Mouse (Mus musculus) yolk sac, embryonic 10.5 days (tissue): ENCODE results near the gene Tmem108.

ENCODE experiments used
- DNase-seq: peaks from one replicate; pipeline ENCODE4 v3.0.0-alpha.2; 2017; ENCODE audit warnings: low spot score

Tmem108 gene

DNA sequence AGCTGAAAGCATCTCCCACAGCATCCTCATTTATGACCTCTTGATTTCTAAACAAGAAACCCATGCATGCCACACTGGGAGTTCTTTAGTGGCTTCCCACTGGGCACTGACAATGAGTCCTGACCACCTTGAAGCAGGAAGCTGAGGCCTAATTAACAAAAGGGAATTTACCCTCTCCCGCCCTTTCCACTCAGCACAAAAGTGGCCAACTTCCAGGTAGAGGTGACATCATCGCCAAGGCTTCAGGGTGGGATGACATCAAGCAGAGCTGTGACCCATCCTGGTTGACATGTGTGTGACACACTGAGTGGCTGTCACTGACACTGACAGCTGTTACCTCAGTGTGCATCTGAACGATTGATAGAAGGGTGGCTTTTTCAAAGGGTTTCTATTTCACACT, 124.8 kb downstream of the Tmem108 start:
- DNase-seq = no peak

DNA sequence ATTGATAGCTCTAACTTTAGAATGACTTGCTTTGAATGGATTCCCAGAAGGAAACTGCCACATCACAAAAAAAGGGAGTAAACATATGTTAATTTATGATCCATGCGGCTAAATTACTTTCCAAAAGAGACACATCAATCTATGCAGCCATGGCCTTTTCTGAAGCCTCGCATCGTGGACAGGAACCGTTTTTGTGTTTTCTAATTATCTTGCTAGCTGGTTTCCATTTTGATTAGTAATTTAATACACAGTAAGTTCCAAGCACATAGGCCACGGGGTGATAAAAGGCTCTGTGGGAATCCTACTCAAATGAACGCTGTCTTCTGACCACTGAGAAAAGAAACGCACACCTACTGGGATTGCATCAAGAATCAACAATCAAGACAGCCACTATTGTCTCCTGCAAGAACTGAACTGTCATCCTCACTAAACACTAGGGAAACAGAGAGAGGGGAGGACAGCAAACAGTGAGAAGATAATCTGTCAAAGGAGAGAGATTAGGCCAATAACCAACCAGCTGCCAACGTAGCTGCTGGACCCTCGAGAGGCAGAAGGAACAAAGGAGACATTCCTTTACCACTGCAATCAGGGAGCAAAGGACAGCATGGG, 132.7 kb downstream of the Tmem108 start:
- no peak for DNase-seq

DNA sequence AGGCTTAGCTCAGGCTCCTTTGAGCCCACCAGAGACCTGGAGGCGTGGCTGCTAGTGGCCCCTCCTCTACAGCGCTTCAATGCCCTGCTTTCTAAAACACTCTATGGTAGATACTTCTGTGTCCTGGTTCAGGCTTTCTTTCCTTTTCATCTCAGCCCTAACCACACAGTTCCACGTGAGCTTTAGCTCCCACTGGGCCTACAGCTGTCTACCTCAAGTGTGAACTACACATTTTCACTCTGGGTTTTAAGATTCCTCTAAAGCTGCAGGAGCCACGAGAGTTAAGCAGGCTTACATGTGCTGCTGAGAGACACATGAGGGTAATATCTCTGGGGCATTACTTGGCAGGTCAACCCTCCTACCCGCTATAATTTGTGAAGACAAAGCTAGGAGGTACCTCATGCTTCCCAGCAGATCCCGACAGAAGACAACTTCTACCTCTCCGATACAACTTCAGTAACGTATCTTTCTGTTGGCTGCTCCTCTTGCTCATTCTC, 134.2 kb downstream of the Tmem108 start:
- DNase-seq = no peak

DNA sequence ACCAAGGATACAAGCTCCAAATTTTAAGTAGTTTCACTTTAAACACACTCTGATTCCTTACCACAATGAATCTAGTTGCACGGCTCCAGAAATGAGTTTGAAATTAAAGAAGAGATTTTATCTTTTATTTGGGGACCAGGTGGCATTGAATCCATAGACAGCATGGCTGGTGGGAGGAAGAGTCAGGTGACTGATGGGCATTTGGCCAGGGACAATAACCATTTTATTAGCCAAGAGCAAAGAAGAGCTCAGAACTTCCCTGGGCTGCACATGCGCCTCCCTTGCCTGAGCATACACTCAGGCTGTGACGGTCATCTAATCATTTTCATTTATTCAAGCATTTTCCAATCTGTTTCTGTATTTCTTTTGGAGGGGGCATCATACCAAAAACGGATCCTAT, 135.5 kb downstream of the Tmem108 start:
- DNase-seq = no peak

DNA sequence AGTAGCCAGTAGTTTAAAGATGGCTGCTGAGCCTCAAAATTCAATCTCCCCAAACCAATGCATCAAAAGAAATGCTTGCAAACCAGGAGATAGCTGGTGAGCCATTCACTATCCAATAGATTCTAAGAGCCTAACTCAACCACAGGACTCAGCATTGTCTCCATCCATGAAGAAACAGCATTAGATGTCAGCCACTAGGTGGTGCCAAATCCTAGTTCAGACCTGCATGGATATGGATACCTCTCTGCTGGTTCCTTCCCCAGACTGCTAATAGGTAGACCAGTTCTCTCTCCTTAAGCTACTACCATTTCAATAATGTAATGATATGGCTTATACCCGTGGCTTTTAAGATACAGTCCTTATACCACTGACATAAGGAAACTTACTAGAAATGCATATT, 137.0 kb downstream of the Tmem108 start:
- DNase-seq = peak; percentile 51

DNA sequence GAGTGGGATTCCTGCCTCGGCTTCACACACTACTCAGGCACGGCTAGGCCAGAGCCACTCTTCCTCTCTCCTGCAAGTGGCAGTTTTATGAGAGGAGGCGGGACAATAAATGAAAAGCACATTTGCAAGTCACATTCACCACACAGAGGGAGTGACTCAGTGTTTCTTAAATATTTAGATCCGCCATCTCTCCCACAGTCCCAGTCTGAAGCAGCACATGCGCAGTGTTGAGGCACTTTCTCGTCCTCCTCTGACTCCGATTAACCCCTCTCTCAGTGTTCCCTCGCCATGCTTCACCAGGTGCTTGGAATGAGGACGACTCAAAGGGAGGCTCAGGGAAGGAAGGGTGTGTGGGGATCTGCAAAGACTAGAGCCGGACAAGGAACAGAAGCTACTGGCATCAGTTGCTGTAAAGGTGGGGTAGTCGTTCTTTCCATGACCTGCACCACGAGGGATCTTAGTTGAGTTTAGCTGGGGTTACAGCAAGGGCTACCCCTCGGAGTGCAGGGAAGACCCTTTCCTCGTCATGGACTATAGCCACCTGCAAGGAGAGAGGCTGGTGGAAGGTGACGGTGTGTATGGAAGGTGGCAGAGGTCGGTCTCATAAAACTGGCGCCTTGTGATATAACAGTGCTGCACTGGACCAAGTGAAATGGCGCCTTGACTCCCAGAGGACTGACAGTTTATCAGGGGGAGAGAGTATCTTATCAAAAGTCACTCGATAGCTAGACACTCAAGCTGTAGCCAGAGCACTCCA, 137.9 kb downstream of the Tmem108 start:
- DNase-seq = no peak

DNA sequence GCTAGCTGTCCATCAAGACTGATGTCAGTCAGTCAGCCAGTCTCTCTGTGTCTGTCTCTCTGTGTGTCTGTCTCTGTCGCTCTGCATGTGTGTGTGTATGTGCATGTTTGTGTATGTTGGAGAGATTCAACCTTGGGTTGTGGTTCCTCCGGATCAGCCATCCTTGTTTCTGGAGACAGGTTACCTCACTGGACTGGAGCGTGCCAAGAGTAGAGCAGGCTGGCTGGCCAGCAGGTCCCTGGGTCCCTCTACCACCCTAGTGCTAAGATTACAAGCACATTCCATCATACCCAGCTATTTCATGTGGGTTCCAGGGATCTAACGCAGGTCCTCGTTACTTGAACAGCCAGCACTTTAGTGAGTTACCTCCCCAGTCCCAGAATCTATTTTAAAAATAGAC, 138.6 kb downstream of the Tmem108 start:
- DNase-seq = no peak

DNA sequence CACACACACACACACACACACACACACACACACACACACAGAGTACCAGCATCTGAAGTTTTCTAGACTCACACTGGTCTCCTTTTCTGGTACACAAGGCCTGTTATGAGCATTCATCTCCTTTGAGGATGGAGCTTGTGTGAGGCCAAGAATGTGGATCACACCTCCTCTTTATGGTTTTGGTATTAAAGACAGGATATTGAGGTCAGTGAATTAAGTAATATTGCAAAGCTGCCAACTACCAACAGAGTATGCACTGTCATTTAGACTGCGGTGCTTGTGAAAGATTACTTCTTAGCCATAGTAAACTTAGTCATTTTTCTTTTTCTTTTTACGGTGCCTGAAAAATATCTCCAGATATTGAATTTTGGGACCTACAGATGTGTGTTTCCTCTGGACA, 139.8 kb downstream of the Tmem108 start:
- DNase-seq = no peak

DNA sequence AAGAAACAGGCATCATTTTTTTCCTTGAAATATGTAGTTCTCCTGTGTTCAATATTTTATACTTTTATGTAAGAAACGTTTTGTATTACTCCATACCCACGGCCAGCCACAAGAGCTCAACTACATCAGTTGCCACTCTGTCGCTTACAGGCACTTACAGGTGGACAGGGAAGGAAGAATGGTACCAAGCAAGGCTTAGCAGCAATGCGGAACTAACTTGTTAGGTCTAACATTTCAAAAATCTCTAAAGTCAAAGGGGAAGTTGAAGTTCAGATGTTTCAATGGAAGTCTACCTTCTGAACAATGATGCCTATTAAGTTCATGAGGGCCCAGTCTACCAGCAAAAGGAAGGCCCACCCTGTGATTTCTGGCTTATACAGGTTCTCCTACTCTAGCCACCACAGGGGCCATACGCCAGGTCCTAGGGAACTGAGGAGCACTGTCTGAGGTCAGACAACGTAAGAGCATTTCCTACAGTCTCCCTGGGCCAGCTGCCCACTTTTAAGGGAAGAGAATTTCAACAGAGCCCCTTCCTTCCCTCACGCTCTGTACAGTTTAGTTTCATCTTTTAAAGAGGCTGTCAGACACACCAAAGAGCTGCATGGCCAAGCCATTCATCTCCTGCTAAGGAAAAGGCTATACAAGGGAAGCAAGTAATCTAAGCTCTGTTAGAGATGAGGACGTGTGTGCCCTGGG, 141.0 kb downstream of the Tmem108 start:
- DNase-seq = no peak

DNA sequence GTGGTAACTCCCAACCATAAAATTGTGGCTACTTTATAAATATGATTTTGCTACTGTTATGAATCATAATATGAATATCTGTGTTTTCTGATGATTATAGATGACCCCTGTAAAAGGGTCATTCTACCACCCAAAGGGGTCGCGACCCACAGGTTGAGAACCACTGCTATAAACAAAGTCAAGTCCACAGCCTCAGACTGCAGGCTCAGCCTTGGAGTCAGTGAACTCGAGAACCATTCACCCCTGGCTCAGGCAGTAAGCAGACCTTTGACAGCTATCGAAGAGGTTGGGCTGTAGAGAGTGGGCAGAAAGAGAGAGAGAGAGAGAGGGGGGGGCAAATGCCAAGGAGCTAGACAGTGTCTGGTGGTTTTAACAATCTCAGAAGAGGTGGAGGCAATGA, 147.4 kb downstream of the Tmem108 start:
- DNase-seq = no peak

DNA sequence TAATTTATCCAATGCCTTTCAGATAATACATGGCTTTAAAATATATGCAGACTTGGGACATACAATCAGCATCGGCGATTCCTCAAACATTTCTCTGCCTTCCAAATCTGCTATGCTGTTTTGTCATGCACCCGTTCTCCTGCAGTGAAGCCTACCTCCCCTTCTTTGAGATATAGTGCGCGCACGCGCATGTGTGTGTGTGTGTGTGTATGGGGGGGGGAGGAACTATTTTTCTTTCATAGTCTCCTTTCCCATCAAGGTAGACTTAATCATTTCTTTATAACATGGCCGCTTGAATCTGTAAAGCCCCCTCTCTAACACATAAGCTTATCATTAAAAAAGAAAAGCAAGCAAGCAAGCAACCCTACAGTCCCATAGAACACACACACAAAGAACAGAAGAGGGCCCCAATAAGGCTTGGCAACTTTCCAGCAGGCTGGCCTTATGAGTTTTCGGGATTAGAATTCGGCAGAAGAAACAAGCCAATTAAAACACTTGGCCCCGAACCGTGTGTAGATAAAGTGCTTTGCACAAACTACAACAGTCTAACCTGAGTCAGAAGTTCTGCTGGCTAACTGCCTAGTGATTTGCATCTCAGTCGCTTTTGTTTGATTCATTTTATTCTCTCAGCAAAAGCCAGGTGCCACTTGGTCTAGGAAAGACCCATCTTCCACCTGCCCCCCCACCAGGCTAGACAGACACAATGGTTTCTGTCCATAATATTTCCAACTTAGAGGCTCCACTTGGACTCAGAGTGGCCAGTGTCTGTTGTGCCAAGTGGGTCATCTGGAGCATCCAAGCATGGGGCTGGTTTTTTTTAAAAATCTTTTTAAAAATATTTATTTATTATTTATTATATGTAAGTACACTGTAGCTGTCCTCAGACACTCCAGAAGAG, 153.2 kb downstream of the Tmem108 start:
- DNase-seq = no peak

DNA sequence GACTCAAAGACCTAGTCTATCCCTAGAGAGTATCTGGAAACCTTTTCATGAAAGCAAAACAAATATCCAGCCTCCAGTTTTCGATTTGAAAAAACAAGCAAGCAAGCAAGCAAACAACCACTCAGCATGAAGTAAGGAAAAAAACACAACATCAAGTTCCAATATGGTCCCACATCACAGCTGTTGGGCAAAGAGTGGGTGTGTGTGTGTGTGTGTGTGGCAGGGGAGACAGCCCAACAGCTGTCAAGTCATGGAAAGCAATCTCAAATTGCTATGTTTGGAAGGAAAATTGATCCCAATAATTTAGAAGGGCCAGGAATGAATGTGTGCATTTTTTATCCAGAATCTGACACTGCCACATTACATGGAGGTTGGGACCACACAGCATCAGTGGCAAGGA, 155.6 kb downstream of the Tmem108 start:
- DNase-seq = no peak

DNA sequence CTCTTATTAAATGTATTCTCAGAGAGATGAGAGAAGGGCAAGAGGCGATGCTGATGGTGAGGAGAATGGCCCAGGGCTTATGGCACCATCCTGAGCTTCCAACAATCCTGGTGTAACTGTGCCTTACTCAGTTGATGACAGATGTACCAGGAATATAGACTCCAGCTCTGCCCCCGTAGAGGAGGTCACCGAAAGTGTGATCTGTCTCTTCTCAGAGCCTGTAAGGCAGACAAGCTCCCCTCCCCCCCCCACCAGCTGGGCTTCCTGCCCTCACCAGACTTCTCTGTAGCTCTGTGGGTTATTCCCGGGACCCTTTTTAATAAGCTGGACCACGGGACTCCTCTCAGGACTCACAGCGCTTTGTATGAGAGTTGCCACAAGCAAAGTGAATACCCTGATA, 157.8 kb downstream of the Tmem108 start:
- no peak for DNase-seq

DNA sequence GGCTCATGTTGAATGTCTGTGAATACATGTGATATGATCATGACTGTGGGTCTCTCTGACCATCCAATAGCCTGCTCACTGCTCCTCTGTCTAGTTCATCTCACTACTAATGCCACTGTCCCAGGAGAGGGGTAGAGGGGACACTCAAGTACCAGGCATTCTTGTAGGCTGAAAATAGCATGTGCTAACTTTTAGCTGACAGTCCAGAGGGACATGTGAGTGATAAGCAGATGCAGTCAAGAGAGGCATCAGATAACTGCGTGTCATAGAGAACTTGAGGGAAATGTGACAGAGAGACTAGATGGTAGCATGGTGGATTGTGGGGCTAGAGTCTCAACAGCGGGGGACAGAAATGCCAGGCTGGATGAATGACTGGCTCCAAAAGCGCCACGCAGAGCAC, 159.8 kb downstream of the Tmem108 start:
- DNase-seq = no peak

DNA sequence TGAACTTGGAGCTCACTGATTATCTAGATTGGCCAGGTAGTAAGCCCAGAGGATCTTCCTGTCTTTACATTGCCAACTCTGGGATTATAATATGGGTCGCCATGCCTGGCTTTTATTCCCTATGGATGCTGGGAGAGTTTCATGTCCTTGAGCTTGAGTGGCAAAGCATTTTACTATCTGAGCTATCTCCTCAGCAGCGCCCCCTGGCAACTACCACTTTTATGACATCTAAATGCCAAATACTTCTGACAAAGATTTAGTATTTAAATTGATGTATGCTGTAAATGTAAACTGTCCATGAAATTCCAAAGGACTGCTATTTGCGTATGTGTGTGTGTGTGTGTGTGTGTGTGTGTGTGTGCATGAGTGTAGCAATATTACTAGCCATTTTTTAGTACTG, 160.8 kb downstream of the Tmem108 start:
- no peak for DNase-seq

DNA sequence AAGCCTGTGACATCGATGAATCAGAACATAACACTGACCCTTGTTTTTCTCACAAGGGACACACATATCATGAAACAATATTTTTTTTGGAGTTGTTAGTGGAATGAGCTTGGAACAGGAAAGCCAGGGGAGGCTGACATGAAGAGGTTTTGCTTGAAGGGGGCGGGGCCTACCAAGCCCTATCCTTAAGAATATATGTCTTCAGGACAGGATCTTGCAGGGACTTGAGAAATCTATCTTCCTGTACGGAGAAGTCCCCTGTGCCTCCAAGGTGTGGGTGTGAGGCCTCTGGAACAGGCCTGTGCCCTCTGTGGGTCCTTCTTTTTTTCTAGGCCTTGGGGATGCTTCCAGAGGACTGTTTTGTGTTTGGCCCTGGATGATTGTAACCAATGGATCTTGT, 161.7 kb downstream of the Tmem108 start:
- no peak for DNase-seq

DNA sequence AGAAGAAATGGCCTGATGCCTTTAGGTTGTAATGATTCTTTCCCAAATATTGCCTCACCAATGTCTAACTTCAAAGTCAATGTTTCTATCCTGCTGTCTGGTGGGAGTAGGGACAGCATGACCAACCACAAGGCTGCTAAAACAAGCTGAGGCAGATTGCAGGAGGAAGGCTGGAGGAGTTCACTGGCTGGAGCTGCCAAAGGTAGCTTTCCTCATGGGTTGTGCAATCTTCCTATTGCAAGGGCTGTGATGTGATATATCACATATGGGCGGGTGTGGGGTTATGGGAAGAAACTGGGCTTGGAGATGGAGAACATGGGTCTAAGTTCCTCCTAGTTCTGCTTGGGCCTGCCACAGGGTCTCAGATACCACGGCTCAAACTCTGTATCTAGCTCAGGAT, 163.8 kb downstream of the Tmem108 start:
- DNase-seq = no peak

DNA sequence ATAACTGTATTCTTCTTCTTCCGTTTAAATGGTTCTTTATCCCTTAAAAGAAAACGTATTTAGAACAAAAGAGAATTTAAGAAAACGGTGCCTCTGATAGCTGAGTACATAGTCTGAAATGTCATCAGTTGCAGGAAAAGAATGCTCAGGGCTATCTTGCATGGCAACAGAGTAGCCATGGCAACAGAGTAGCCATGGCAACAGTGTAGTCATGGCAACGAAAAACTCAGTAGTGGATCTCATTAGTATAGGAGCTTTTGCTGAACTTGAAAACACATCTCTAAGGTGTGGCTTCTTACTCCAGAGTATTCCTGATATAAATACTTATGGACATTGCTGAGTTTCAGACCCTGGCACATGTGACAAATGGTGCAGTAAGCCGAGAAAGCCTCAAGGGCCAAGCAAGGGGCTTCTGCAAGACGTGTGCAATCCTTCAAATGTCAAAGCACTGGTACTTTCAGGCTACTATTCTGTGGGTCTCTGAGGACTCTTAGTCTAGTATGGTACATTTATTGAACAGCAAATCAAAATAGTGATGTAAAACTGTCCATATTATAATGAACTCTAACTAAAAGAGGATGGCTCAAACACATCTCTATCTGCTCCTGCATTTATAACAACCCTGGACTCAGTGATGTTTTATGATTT, 166.3 kb downstream of the Tmem108 start:
- DNase-seq = peak; percentile 12

DNA sequence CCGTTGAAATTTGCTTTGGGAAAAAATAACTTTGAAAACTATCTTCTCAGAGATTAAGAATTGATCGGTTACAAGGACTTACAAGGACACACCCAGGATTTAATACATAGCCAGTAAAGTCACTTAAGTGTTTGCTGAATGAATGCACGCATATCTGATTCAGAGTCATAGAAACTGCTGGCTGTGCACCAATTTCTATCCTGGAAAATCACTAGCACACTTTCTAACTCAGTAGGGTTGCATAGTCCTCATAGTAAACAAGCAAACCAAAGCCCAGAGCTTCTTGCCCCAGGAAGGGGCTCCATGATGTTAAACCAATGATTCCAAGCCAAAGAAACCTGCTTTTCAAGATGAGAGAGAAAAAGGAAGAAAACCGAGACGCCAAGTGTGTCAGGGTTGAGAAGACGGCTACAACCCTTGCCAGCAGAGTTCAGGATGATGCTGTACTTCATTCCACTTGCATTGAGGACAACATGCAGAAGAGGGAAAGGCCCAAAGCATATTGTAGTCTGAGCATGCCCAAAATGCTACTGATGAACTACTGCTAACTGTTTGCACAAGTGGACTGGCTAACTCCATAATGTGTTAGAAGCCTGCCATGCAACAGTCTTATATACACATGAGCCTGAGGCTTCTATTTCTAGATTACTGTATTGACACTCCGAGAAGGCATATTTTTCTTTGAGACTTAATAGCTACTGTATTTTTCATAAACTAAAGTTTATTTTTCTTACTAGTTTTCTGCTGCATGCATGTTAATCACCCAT, 167.0 kb downstream of the Tmem108 start:
- no peak for DNase-seq

DNA sequence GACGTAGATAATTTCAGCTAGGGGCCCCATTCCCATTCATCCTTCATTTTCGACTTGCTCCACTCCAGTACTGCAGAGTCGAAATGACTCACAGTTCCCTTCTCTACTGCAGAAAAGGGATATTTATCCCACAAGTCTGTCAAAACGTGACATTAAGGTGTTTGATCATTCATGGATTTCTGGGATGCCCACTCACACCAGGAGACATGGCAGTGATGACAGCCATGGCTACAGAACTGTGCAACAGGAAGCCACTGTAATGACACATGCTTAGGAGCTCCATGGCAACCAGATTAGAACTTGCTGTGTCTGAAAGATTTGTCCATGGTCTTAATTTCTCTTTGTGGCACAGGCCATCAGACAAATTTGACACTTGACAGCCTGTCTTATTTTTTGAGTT, 168.6 kb downstream of the Tmem108 start:
- DNase-seq = no peak

DNA sequence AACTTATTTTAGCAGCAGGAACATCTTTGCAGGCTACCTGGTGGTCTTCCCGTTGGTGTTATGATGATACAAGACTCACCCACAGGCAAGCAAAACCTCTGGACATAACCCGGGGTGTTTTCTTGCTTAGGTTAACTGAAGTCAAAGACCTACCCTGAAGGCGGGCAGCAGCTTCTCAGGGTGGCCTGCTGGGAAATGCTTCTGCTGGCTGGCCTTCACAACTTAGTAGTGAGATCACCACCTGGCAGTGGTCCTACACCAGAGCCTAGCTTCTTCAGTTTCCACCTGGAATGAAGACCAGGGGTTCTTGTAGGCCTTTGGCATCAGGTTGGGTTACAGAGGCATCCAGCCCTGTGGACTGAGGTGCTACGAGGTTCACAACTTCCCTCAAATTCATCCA, 169.7 kb downstream of the Tmem108 start:
- no peak for DNase-seq
